Mouse (Mus musculus) heart, postnatal 0 days (tissue): ENCODE results near the gene Plcl1.

Source experiments
- CTCF ChIP-seq: IDR thresholded peaks from 2 replicates; pipeline ENCODE4 v1.5.1; 2016; ENCODE audit warnings: antibody characterized with exemption, control low read depth, low read depth
- EP300 ChIP-seq: IDR thresholded peaks from 2 replicates; pipeline ENCODE4 v1.6.1; 2016; ENCODE audit warnings: antibody characterized with exemption, low read depth

DNA sequence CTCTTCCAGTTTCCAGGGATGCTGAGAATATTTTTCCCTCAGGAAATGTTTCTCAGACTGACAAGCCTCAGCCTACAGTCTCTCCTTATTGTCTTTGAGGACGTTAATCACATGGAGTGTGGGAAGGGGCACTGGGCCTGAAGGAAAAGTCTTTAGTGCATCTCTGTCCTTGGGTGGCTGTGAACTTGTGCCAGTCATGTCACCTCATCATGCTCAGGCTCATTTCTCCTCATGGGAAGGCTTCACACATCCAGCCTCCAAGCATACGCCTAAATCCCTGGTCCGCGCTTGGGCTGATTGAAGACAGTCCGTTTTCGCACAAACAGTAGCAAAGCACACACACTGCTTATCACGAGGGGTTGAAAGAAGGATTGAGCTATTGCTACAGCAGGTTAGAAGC is 344.0 kb downstream of the Plcl1 start:
- TF ChIP-seq CTCF (no peak), EP300 (no peak)
